Mouse (Mus musculus): ENCODE results near the gene Sla2. TPM values are rescaled to one million over a fixed set of nuclear protein-coding genes. Genes with fewer than 3 reads are reported as not detected.
A peak's percentile ranks its signal among the peaks of the same experiment; 100 is the strongest.
"Not testable (repeated sequence)": the region's sequence is repeated elsewhere in the genome, so short reads cannot be mapped to it uniquely, and the experiment has no call there.

Gene Sla2
- polyA plus RNA-seq, 1 experiment, result not detected

- H3K4me1 ChIP-seq (ENCODE audit: control insufficient read depth, insufficient read depth, low read length), result no peaks in the 10 kb centered on the region
- no peak overlapping the region for H3K27ac ChIP-seq (ENCODE audit: insufficient read depth, low read length)
- TF ChIP-seq POLR2A (IDR thresholded peaks at IDR 0.05; ENCODE audit: low read depth, low read length) (no peak), CTCF (IDR thresholded peaks at IDR 0.05; ENCODE audit: borderline replicate concordance, insufficient read depth, low read length) (peak; percentile 15; the same call in 1 of the 2 replicates)
- H3K4me3 ChIP-seq (ENCODE audit: insufficient read depth, low read length), result no peak overlapping the region
Measured at GRCm38 (mm10) chr2:156903367-156903766, 16.4 kb upstream of the Sla2 start.

GRCm38 (mm10) chr2:156902411-156902810 is 15.4 kb upstream of the Sla2 start:
- not testable (repeated sequence) for H3K4me1 ChIP-seq (ENCODE audit: control insufficient read depth, insufficient read depth, low read length); H3K27ac ChIP-seq (ENCODE audit: insufficient read depth, low read length); H3K4me3 ChIP-seq (ENCODE audit: insufficient read depth, low read length)

- Histone ChIP-seq H3K4me1 (ENCODE audit: control insufficient read depth, insufficient read depth, low read length) (no peaks in the 10 kb centered on the region), H3K27ac (ENCODE audit: insufficient read depth, low read length) (no peak overlapping the region), H3K4me3 (ENCODE audit: insufficient read depth, low read length) (no peak overlapping the region)
- TF ChIP-seq POLR2A (IDR thresholded peaks at IDR 0.05; ENCODE audit: low read depth, low read length) (no peak), CTCF (IDR thresholded peaks at IDR 0.05; ENCODE audit: borderline replicate concordance, insufficient read depth, low read length) (no peak)
Measured at GRCm38 (mm10) chr2:156901883-156902282, 14.9 kb upstream of the Sla2 start.

GRCm38 (mm10) chr2:156901344-156901743 is 14.4 kb upstream of the Sla2 start:
- H3K4me1 ChIP-seq (ENCODE audit: control insufficient read depth, insufficient read depth, low read length), result no peaks in the 10 kb centered on the region
- H3K4me3 ChIP-seq (ENCODE audit: insufficient read depth, low read length), result no peak overlapping the region
- no peak overlapping the region for H3K27ac ChIP-seq (ENCODE audit: insufficient read depth, low read length)
- TF ChIP-seq CTCF (IDR thresholded peaks at IDR 0.05; ENCODE audit: borderline replicate concordance, insufficient read depth, low read length) (no peak), POLR2A (IDR thresholded peaks at IDR 0.05; ENCODE audit: low read depth, low read length) (no peak)

GRCm38 (mm10) chr2:156899184-156899583 is 12.2 kb upstream of the Sla2 start:
- H3K4me3 ChIP-seq (ENCODE audit: insufficient read depth, low read length), result no peak overlapping the region
- no peak overlapping the region for H3K27ac ChIP-seq (ENCODE audit: insufficient read depth, low read length)
- H3K4me1 ChIP-seq (ENCODE audit: control insufficient read depth, insufficient read depth, low read length), result no peaks in the 10 kb centered on the region
- TF ChIP-seq POLR2A (IDR thresholded peaks at IDR 0.05; ENCODE audit: low read depth, low read length) (no peak), CTCF (IDR thresholded peaks at IDR 0.05; ENCODE audit: borderline replicate concordance, insufficient read depth, low read length) (no peak)

- TF ChIP-seq CTCF (IDR thresholded peaks at IDR 0.05; ENCODE audit: borderline replicate concordance, insufficient read depth, low read length), result no peak
- no peak for TF ChIP-seq POLR2A (IDR thresholded peaks at IDR 0.05; ENCODE audit: low read depth, low read length)
- H3K4me3 ChIP-seq (ENCODE audit: insufficient read depth, low read length), result no peak overlapping the region
- no peak overlapping the region for H3K27ac ChIP-seq (ENCODE audit: insufficient read depth, low read length)
- no peaks in the 10 kb centered on the region for H3K4me1 ChIP-seq (ENCODE audit: control insufficient read depth, insufficient read depth, low read length)
Measured at GRCm38 (mm10) chr2:156898374-156898773, 11.4 kb upstream of the Sla2 start.

- no peak for TF ChIP-seq CTCF (IDR thresholded peaks at IDR 0.05; ENCODE audit: borderline replicate concordance, insufficient read depth, low read length)
- no peak for TF ChIP-seq POLR2A (IDR thresholded peaks at IDR 0.05; ENCODE audit: low read depth, low read length)
- Histone ChIP-seq H3K4me1 (ENCODE audit: control insufficient read depth, insufficient read depth, low read length) (no peaks in the 10 kb centered on the region), H3K27ac (ENCODE audit: insufficient read depth, low read length) (no peak overlapping the region), H3K4me3 (ENCODE audit: insufficient read depth, low read length) (no peak overlapping the region)
Measured at GRCm38 (mm10) chr2:156897034-156897433, 10.0 kb upstream of the Sla2 start.

GRCm38 (mm10) chr2:156896384-156896914 is 9.5 kb upstream of the Sla2 start:
- no peak overlapping the region for H3K4me3 ChIP-seq (ENCODE audit: insufficient read depth, low read length)
- no peak overlapping the region for H3K27ac ChIP-seq (ENCODE audit: insufficient read depth, low read length)
- no peak for TF ChIP-seq CTCF (IDR thresholded peaks at IDR 0.05; ENCODE audit: borderline replicate concordance, insufficient read depth, low read length)
- TF ChIP-seq POLR2A (IDR thresholded peaks at IDR 0.05; ENCODE audit: low read depth, low read length), result no peak
- no peaks in the 10 kb centered on the region for H3K4me1 ChIP-seq (ENCODE audit: control insufficient read depth, insufficient read depth, low read length)

- Histone ChIP-seq H3K27ac (ENCODE audit: insufficient read depth, low read length) (no peak overlapping the region), H3K4me1 (ENCODE audit: control insufficient read depth, insufficient read depth, low read length) (no peaks in the 10 kb centered on the region), H3K4me3 (ENCODE audit: insufficient read depth, low read length) (no peak overlapping the region)
- no peak for TF ChIP-seq POLR2A (IDR thresholded peaks at IDR 0.05; ENCODE audit: low read depth, low read length)
- no peak for TF ChIP-seq CTCF (IDR thresholded peaks at IDR 0.05; ENCODE audit: borderline replicate concordance, insufficient read depth, low read length)
Measured at GRCm38 (mm10) chr2:156894496-156895265, 7.7 kb upstream of the Sla2 start.

- no peak overlapping the region for H3K4me3 ChIP-seq (ENCODE audit: insufficient read depth, low read length)
- no peak overlapping the region for H3K27ac ChIP-seq (ENCODE audit: insufficient read depth, low read length)
- H3K4me1 ChIP-seq (ENCODE audit: control insufficient read depth, insufficient read depth, low read length), result no peaks in the 10 kb centered on the region
- TF ChIP-seq CTCF (IDR thresholded peaks at IDR 0.05; ENCODE audit: borderline replicate concordance, insufficient read depth, low read length) (no peak), POLR2A (IDR thresholded peaks at IDR 0.05; ENCODE audit: low read depth, low read length) (no peak)
Measured at GRCm38 (mm10) chr2:156892821-156893220, 5.8 kb upstream of the Sla2 start.
